Mouse (Mus musculus) cerebellum, adult 11-12 months (tissue): Measurements from ENCODE around the gene Trarg1.

Experiments
- DNase-seq: peaks from one replicate; pipeline ENCODE4 v3.0.0; 2022

Trarg1 gene

DNA sequence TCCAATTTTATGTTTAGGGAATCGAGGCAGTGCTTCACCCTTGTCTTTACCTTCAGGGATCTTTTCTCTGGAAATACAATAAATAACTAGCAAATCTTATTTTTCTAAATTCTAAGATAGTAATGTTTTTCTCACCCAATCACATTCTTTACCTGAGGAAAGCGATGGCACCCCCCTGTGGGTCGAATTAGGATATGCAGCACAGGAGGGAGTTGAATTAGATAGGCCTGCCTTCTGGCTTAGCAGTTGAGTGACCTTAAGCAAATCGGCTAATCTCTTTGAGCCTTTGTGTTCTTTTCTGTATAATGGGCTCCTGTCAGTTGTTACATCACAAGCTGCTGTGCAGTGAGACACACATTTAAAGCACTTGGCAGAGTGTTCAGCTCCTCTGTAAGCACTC lies 4.9 kb upstream of the Trarg1 start:
- DNase-seq: no peak

- no peak for DNase-seq
These were observed 6.0 kb downstream of the Trarg1 start for GRCm38 (mm10) chr11:76685604-76686003.

DNA sequence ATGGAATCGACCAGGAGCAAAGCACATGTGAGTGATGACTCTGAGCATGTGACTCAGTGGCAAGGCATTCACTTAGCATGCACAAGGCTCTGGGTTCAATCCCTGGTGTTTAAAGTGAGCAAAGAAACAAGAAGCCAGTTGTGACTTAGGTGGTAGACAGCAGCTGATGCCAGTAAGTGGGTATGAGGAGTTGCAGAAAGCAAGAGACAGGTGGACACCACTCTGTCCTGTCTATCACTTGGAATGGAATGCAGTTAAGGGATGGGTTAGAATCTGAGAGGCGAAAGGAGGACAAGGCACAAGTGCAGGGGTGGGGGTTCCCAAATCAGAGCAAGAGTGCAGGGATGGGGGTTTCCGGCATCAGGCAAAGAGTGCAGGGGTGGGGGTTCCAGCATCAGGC lies 12.5 kb downstream of the Trarg1 start:
- no peak for DNase-seq

GRCm38 (mm10) chr11:76695810-76696209 lies 16.2 kb downstream of the Trarg1 start:
- no peak for DNase-seq

- DNase-seq: no peak
These were observed 20.0 kb downstream of the Trarg1 start for GRCm38 (mm10) chr11:76699626-76700025.

DNA sequence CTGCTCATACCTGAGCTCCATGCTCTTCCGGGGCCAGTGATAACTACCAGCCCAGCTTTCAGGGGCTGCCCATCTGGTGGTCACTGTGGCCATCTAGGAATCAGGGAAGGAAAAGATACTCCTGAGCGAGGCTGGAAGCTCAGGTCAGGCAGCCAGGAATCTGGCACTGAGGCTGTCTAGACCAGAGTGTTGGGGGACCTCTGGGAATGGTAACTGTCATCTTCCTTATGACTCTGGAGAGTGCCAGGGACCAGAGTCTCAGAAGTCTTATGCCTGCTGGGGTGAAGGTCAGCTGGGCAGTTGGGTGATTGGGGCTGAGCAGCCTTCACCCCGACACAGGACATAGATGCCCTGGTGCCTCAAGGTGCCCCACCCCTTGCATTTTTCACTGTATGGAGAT lies 28.0 kb downstream of the Trarg1 start:
- no peak for DNase-seq

DNA sequence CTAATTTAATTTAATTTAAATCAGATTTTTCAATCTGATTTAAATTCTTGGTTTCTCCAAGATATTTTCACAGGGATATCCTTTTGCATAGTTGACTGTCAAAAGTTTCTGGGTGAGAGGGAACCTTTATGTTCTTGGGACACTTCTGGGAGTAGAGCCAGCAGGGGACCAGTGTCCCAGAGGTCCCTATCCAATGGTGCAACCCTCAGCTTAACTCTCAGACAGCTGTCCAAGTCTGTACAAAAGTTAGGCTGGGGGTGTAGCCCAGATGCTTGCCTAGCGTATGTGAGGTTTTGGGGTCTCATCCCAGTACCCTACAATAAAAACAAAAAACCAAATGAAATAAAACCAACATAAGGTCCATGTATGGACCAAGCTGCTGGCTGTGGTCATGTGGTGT lies 28.5 kb downstream of the Trarg1 start:
- DNase-seq: no peak

DNA sequence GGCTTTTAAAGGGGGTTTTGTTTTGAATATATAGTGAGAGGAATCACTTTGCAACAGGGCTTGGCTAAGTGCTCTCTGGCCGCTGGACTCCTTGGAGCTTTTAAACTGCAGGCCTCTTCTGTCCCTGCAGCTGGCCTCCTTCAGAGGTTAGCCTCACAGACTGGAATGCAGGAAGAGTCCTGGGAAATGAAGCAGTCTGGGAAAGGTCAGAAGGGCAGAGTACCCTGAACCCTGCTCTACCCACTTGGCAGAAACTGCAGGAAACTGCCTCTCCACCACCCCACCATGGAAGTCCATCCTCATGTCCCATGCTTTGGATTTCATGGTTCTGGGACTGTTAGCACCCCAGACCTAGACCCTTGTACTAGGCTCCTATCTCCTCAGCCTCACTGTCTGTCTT lies 29.3 kb downstream of the Trarg1 start:
- DNase-seq: no peak

DNA sequence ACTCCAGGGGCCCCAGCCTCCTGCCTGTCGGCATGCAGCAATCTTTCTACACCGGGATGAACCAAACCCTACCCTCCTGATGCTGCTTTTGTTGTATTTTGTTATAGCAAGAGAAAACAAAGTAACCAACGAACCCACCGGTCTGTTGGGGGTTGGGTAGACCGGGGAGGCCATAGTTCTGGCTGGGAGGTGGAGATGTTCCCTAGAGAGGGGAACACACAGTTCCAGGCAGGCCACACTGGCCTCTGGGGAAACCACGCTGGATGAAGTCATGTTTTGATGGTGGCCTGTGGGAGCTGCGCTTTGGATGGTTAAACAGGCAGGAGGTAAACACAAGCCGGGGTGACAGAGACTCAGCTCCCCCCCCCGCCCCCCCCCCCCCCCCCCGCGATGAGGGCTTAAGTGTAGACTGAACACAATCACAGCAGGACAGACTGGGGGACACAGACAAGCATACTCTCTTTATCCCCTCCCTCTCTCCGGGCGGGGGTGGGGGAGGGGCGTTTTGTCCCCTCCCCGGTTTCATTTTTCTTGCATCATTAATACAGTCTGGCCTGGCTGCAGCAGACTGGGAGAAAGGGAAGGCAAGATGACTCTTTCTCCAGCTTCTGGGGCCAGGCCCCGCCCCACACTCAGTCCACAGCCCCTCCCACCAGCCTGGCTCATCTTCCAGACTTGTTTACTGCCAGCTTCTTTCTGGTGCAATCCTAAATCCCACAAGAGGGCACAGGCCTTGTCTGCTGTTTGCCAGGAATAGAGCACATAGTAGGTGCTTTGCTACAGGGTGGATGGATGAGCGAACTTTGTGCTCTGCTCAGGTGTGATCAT lies 30.2 kb downstream of the Trarg1 start:
- DNase-seq: no peak

DNA sequence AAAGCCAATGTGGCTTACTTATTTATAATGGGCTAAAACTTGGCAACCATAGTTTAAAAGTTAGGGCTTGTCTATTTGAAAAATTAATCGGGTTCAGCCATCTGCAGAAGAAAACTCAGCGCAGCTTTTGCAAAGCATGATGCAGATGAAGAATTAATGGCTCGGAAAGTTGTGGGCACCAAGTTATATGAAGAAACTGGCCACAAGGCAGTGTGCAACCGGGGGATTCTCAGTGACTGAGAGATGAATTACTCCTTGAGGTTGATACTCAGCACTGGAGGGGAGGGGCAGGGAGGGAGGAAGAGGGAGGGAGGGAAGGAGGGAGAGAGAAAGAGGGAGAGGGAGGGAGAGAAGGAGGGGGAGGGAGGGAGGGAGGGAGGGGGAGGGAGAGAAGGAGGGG lies 37.4 kb downstream of the Trarg1 start:
- DNase-seq: no peak

DNA sequence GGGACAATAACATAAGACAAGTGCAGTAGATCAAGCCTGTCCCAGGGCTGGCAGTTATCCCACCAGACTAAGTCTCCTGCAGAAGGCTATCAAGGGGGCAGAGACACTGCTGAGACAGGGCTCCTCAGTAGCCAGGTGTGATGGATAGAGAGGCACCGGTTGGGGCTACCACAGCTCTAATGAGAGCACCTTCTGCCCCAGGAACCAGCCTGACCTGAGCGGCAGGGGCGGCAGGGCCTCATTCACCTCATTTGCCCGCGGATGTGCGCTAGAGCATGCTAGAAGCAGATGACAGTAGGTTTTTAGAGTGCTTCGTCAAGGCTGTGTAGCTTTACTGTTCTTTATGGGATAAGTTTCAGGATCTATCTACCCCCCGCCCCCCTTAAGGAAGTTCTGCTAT lies 44.3 kb downstream of the Trarg1 start:
- no peak for DNase-seq

- DNase-seq: no peak
These were observed 48.5 kb downstream of the Trarg1 start for GRCm38 (mm10) chr11:76728093-76728492.

GRCm38 (mm10) chr11:76730650-76731049 lies 51.0 kb downstream of the Trarg1 start:
- no peak for DNase-seq

DNA sequence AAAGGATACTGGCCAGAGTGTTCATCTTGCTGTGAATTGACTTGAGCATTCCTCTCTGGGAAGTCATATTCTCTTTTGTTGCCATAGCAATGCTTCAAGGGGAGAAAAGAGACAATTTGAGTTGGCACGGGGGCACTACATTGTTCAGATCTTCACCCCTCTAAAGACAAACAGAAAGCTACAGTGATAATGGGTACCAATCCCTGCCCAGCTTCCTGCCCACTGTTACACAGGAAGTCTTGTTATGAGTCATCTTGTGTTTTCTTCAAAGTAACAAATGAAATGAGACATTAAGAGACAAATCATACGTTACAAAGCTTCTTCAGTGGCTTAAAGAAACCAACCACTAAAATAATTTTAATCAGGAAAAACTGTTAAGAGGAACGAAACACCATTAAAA lies 55.0 kb downstream of the Trarg1 start:
- DNase-seq: no peak

GRCm38 (mm10) chr11:76735753-76736324 lies 56.2 kb downstream of the Trarg1 start:
- no peak for DNase-seq

GRCm38 (mm10) chr11:76739125-76739524 lies 59.5 kb downstream of the Trarg1 start:
- DNase-seq: no peak

GRCm38 (mm10) chr11:76742511-76742910 lies 62.9 kb downstream of the Trarg1 start:
- no peak for DNase-seq

GRCm38 (mm10) chr11:76744550-76744949 lies 64.9 kb downstream of the Trarg1 start:
- DNase-seq: peak; percentile 42

GRCm38 (mm10) chr11:76745921-76746320 lies 66.3 kb downstream of the Trarg1 start:
- no peak for DNase-seq
